Comparison of ENCODE assay signal across 19 mouse cellular contexts in the genomic region with DNA sequence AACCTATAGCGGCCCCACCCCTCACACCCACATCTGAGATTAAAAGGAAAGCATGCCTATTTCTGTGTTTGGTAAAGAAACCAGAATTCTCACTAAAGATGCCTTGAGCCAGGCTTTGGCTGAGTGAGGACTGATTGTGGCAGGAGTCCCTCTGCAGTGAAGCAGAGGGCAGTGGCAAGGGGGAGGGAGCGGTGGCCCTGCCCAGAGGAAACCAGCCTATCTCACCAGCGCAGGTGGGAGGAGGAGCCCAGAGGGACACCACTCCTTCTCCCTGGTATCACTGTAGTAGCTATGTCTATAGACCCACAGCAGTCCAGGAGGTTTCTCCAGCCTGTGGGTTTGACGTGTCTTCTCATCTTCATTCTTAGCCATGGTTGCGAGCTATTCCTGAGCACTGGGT. TPM values are rescaled to one million over a fixed set of nuclear protein-coding genes. Genes with fewer than 3 reads are reported as not detected.
DNase-seq lines count a peak whose midpoint lies in the region; ATAC-seq and TF ChIP-seq lines count a peak whose summit lies in the region.
"Had no signal": no experiment of that assay in that cellular context is flagged by ENCODE, and none has a peak within 500 bp of the region (broad histone marks: within the 10 kb centered on the region; RNA-seq: fewer than 3 reads in every experiment).

No protein-coding gene starts in this region.

- peaks cover 26% of the 10 kb centered on the region for H3K36me3 ChIP-seq in intestine, embryonic 15.5 days
- H3K36me3 ChIP-seq in intestine, postnatal 0 days (ENCODE audit: control insufficient read depth, insufficient read depth), result peaks cover 76% of the 10 kb centered on the region
- H3K36me3 ChIP-seq in liver, embryonic 13.5 days, result peaks cover 89% of the 10 kb centered on the region
- no peaks in the 10 kb centered on the region for H3K36me3 ChIP-seq in hindbrain, embryonic 11.5 days (ENCODE audit: control insufficient read depth, insufficient read depth, low read length)

- H3K27ac ChIP-seq in intestine, embryonic 15.5 days, result no peak overlapping the region
- H3K27ac ChIP-seq in intestine, postnatal 0 days (ENCODE audit: low read depth, low read length), result no peak overlapping the region
- H3K27ac ChIP-seq in liver, embryonic 13.5 days, result peak overlapping the region; percentile 94
- no peak overlapping the region for H3K27ac ChIP-seq in hindbrain, embryonic 11.5 days (ENCODE audit: low read depth, low read length)
- H3K27ac ChIP-seq: forebrain, embryonic 13.5 days; hindbrain, embryonic 14.5 days; neural tube, embryonic 13.5 days had no signal

- no peak for TF ChIP-seq CTCF in intestine, postnatal 0 days (IDR thresholded peaks at IDR 0.05; ENCODE audit: low read depth)

- ATAC-seq in intestine, embryonic 15.5 days, result peak; percentile 76; the same call in 1 of the 2 replicates
- no peak for ATAC-seq in intestine, postnatal 0 days
- ATAC-seq in erythroblast, adult 5-6 weeks (replicated peaks; ENCODE audit: low FRiP score, poor library complexity, severe bottlenecking), result peak; percentile 93
- peak; percentile 100 for ATAC-seq in liver, embryonic 13.5 days (ENCODE audit: low read depth)
- ATAC-seq in hindbrain, embryonic 11.5 days (ENCODE audit: low FRiP score), result no peak
- ATAC-seq: forebrain, embryonic 13.5 days; lung, postnatal 0 days had no signal

- no peak overlapping the region for H3K4me3 ChIP-seq in intestine, embryonic 15.5 days (replicated peaks)
- H3K4me3 ChIP-seq in intestine, postnatal 0 days (ENCODE audit: low read depth, low read length), result no peak overlapping the region
- H3K4me3 ChIP-seq in liver, embryonic 13.5 days (replicated peaks), result peak overlapping the region; percentile 36
- no peak overlapping the region for H3K4me3 ChIP-seq in hindbrain, embryonic 11.5 days (ENCODE audit: low read depth, low read length)
- H3K4me3 ChIP-seq: forebrain, embryonic 13.5 days; neural tube, embryonic 13.5 days had no signal

- H3K4me2 ChIP-seq in intestine, embryonic 15.5 days (replicated peaks), result no peak overlapping the region
- no peak overlapping the region for H3K4me2 ChIP-seq in intestine, postnatal 0 days (replicated peaks; ENCODE audit: low read depth)
- H3K4me2 ChIP-seq in liver, embryonic 13.5 days, result peak overlapping the region; percentile 70
- H3K4me2 ChIP-seq in hindbrain, embryonic 11.5 days (replicated peaks; ENCODE audit: low read depth, low read length), result no peak overlapping the region
- H3K4me2 ChIP-seq: forebrain, embryonic 13.5 days; hindbrain, embryonic 14.5 days; neural tube, embryonic 13.5 days had no signal

- DNase-seq in liver, embryonic 13.5 days, result peak; percentile 88
- DNase-seq in spleen, postnatal 14 days (ENCODE audit: low spot score in 2 of 2), result peak; percentile 65 to 70
- DNase-seq in yolk sac, embryonic 10.5 days (ENCODE audit: low spot score), result no peak
- no peak for DNase-seq in thymus, adult 18-20 months
- DNase-seq in hindbrain, embryonic 11.5 days (ENCODE audit: low spot score), result no peak
- DNase-seq: adrenal gland, postnatal 10 days; cerebellum, adult 9-10 months; heart, adult 18-20 months; kidney, adult 18-20 months; kidney, postnatal 25 days; layer of hippocampus, adult 9-11 months; right cerebral cortex, postnatal 14 days had no signal

- no peak overlapping the region for H3K9ac ChIP-seq in intestine, embryonic 15.5 days
- H3K9ac ChIP-seq in intestine, postnatal 0 days (ENCODE audit: low read depth, low read length), result no peak overlapping the region
- peak overlapping the region; percentile 74 for H3K9ac ChIP-seq in liver, embryonic 13.5 days
- no peak overlapping the region for H3K9ac ChIP-seq in hindbrain, embryonic 11.5 days (ENCODE audit: low read depth, low read length)
- H3K9ac ChIP-seq: forebrain, embryonic 13.5 days; hindbrain, embryonic 14.5 days; neural tube, embryonic 13.5 days had no signal

- H3K9me3 ChIP-seq in intestine, embryonic 15.5 days, result no peaks in the 10 kb centered on the region
- H3K9me3 ChIP-seq in intestine, postnatal 0 days (ENCODE audit: control insufficient read depth), result no peaks in the 10 kb centered on the region
- no peaks in the 10 kb centered on the region for H3K9me3 ChIP-seq in liver, embryonic 13.5 days (replicated peaks)
- no peaks in the 10 kb centered on the region for H3K9me3 ChIP-seq in hindbrain, embryonic 11.5 days (ENCODE audit: control insufficient read depth, low read length)
- H3K9me3 ChIP-seq: forebrain, embryonic 13.5 days; neural tube, embryonic 13.5 days had no signal

- WGBS in intestine, embryonic 15.5 days, result 91% methylated on average over 5 of the region's 5 CpGs
- WGBS in intestine, postnatal 0 days, result 89% methylated on average over 5 of the region's 5 CpGs
- WGBS in liver, embryonic 13.5 days (ENCODE audit: insufficient replicate concordance), result 19% methylated on average over 5 of the region's 5 CpGs
- WGBS in hindbrain, embryonic 11.5 days, result 95% methylated on average over 5 of the region's 5 CpGs

- H3K27me3 ChIP-seq in intestine, embryonic 15.5 days (replicated peaks), result no peaks in the 10 kb centered on the region
- H3K27me3 ChIP-seq in intestine, postnatal 0 days (replicated peaks; ENCODE audit: control insufficient read depth, insufficient read depth, low read length), result no peaks in the 10 kb centered on the region
- no peaks in the 10 kb centered on the region for H3K27me3 ChIP-seq in liver, embryonic 13.5 days
- H3K27me3 ChIP-seq in hindbrain, embryonic 11.5 days (ENCODE audit: control insufficient read depth, insufficient read depth, low read length), result no peaks in the 10 kb centered on the region
- H3K27me3 ChIP-seq: forebrain, embryonic 13.5 days; neural tube, embryonic 13.5 days had no signal

- no peaks in the 10 kb centered on the region for H3K4me1 ChIP-seq in intestine, embryonic 15.5 days (replicated peaks)
- no peaks in the 10 kb centered on the region for H3K4me1 ChIP-seq in intestine, postnatal 0 days (replicated peaks; ENCODE audit: control insufficient read depth, insufficient read depth, low read length)
- peaks cover 79% of the 10 kb centered on the region for H3K4me1 ChIP-seq in liver, embryonic 13.5 days (replicated peaks)
- H3K4me1 ChIP-seq in hindbrain, embryonic 11.5 days (replicated peaks; ENCODE audit: control insufficient read depth, insufficient read depth, low read length), result no peaks in the 10 kb centered on the region
- H3K4me1 ChIP-seq: forebrain, embryonic 13.5 days; neural tube, embryonic 13.5 days had no signal

RNA-seq across cellular contexts. Expression of gene Usp42, which starts 31.8 kb away (rescaled TPM):
- polyA plus RNA-seq in intestine, embryonic 15.5 days (2015; fragmentation: Nextera tagmentation; extraction: Ambion mirVana), result 14.8 and 15.4 TPM in 2 replicates
- 4.7 and 6.3 TPM in 2 replicates for polyA plus RNA-seq in intestine, postnatal 0 days (2015; fragmentation: Nextera tagmentation; extraction: Ambion mirVana)
- total RNA-seq in erythroblast, adult 5-6 weeks (2015; ENCODE audit: low replicate concordance), result 6.1 and 9.6 TPM in 2 replicates
- 3.6 and 17.0 TPM in 2 replicates for total RNA-seq in erythroblast, adult 5-6 weeks (2017; ENCODE audit: low replicate concordance)
- 4.4 and 5.2 TPM in 2 replicates for polyA plus RNA-seq in liver, embryonic 13.5 days (2015; fragmentation: Nextera tagmentation; extraction: Ambion mirVana)
- polyA plus RNA-seq in hindbrain, embryonic 11.5 days (2014; fragmentation: Nextera tagmentation; extraction: Ambion mirVana), result 29.6 and 30.9 TPM in 2 replicates

Comparison
In these comparisons a context has a peak if more than half of its experiments do, and no peak if none do; other contexts are left out.
1. ATAC-seq: peak in intestine, embryonic 15.5 days (single experiment), erythroblast, adult 5-6 weeks (single experiment) and liver, embryonic 13.5 days (single experiment); none in intestine, postnatal 0 days (single experiment) and hindbrain, embryonic 11.5 days (single experiment).
2. DNase-seq: peak in liver, embryonic 13.5 days (single experiment) and spleen, postnatal 14 days (2 of 2); none in yolk sac, embryonic 10.5 days (single experiment), thymus, adult 18-20 months (0 of 2) and hindbrain, embryonic 11.5 days (single experiment).